Mouse (Mus musculus) hindbrain, embryonic 10.5 days (tissue): ENCODE measurements around the gene Nnat. TPM values are rescaled to one million over a fixed set of nuclear protein-coding genes. Genes with fewer than 3 reads are reported as not detected.
"Not testable (repeated sequence)": the region's sequence is repeated elsewhere in the genome, so short reads cannot be mapped to it uniquely, and the experiment has no call there.

Experiments
- DNase-seq: peaks from one replicate; pipeline ENCODE4 v3.0.0-alpha.2; 2017; ENCODE audit warnings: low spot score
- H3K27ac ChIP-seq: fragments of 300-500 bp; sonication (generic); 2 replicates; pipeline ENCODE4 v1.5.1; 2016; ENCODE audit warnings: mild to moderate bottlenecking, moderate library complexity
- H3K27me3 ChIP-seq: fragments of 300-500 bp; sonication (generic); 2 replicates; pipeline ENCODE4 v1.6.1; 2016; ENCODE audit warnings: mild to moderate bottlenecking; ENCODE audit not compliant: poor library complexity, insufficient read depth, severe bottlenecking
- H3K36me3 ChIP-seq: fragments of 300-500 bp; sonication (generic); 2 replicates; pipeline ENCODE4 v1.6.1; 2016; ENCODE audit warnings: mild to moderate bottlenecking, moderate library complexity
- H3K4me1 ChIP-seq: fragments of 300-500 bp; sonication (generic); replicated peaks from 2 replicates; pipeline ENCODE4 v1.6.1; 2016; ENCODE audit warnings: mild to moderate bottlenecking
- H3K4me3 ChIP-seq: fragments of 300-500 bp; sonication (generic); 2 replicates; pipeline ENCODE4 v1.5.1; 2016; ENCODE audit warnings: mild to moderate bottlenecking, moderate library complexity
- H3K9me3 ChIP-seq: fragments of 300-500 bp; sonication (generic); 2 replicates; pipeline ENCODE4 v1.6.1; 2016; ENCODE audit warnings: mild to moderate bottlenecking, moderate library complexity
- WGBS: fragments of 180-500 bp; shearing (Covaris S2); methylation state at CpG from one replicate; pipeline ENCODE4 v1.1.7; 2016; 5-methylcytosine and 5-hydroxymethylcytosine counted together
- polyA plus RNA-seq: library from polyadenylated mRNA; unstranded; fragments of >200 nt; fragmentation: Nextera tagmentation; extraction: Ambion mirVana; gene quantifications from 2 replicates; pipeline ENCODE4 v1.2.1, GENCODE M21; 2016

Nnat gene
- polyA plus RNA-seq, 1 experiment from 2014 or later = 2,739 TPM

DNA sequence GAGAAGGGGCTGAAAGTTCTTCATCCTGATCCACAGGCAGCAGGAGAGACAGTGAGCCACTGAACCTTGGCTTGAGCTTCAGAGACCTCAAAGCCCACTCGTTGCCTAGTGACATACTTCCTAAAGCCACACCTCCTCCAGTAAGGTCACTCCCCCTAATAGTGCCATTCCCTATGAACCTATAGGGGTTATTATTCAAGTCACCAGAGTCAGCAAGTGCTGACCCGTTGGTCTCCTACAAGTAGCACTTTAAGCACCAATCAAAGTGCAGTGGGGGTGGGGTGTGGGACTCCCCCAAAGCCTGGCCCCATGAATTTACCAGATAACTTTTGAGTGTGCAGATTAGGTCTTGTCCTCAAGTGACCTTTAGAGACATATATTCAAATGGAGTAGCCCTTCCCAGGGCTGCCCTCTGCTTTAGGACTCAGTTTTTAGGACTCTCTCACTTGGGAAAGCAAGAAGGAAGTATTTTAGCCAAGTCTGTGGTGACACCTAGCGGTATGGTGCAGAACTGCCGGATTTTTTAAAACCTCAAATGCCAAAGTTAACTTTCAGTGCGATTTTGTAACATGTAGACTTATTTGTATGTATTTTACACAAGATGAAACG, 11.4 kb downstream of the Nnat start, which contains the start of gene Blcap:
Gene Blcap, minus strand, starts transcription at position 51 of the 609 bp plus-strand sequence.
- 13% methylated on average over 6 of the region's 6 CpGs for WGBS
- Histone ChIP-seq H3K9me3 (no peaks in the 10 kb centered on the region), H3K4me3 (no peak within 1 kb of the TSS)

DNA sequence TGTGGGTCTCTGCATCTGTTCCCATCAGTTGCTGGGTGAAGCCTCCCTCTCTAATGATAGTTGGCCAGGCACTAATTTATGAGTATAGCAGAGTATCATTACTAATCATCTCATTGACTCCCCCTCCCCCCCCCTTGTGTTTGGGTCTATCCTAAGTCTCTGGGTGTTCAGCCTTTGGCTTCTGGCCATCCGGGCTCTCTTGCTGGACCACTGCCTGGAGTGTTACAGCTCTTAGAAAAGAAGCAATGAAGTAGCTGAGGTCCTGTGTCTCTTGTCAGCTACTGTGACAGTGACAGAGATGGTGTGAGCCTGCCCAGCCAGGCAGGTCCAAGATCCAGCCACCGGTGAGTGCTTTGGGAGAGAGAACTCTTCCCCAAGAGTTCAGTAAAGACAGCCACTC, 12.9 kb downstream of the Nnat start:
- H3K27me3 ChIP-seq = no peaks in the 10 kb centered on the region; the same call in 1 of the 2 replicates
- H3K36me3 ChIP-seq = no peaks in the 10 kb centered on the region
- no peak for DNase-seq
- no peaks in the 10 kb centered on the region for H3K9me3 ChIP-seq
- 83% methylated on average over 2 of the region's 2 CpGs for WGBS
- H3K4me1 ChIP-seq = peaks cover 20% of the 10 kb centered on the region
- no peak overlapping the region for H3K27ac ChIP-seq
- H3K4me3 ChIP-seq = no peak overlapping the region

More for the DNA sequence above, 11.4 kb downstream of the Nnat start, which contains the start of gene Blcap:
- H3K36me3 ChIP-seq = no peaks in the 10 kb centered on the region
- H3K27me3 ChIP-seq = no peaks in the 10 kb centered on the region; the same call in 1 of the 2 replicates
- H3K27ac ChIP-seq = peak within 1 kb of the TSS; percentile 31; the same call in 1 of the 2 replicates
- peak; percentile 74 for DNase-seq
- H3K4me1 ChIP-seq = peaks cover 32% of the 10 kb centered on the region

DNA sequence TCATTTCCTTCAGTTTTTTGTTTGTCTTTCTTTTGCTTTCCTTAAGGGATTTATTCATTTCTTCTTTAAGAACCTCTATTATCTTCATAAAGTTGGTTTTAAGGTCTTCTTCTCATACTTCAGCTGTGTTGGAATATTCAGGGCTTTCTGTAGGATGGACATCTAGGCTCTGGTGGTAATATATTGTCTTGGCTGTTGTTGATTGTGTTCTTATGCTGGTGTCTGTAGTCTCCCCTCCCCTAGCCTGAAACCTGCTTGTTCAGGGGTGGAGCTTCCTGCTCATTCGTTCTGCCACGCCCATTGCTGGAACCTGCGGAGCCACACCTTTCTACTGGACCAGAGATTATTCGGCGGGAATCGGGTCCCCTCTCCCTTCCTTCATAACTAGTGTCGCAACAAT, 25.5 kb downstream of the Nnat start:
- not testable (repeated sequence) for H3K4me3 ChIP-seq, H3K36me3 ChIP-seq, H3K27ac ChIP-seq, H3K9me3 ChIP-seq, H3K27me3 ChIP-seq, DNase-seq, H3K4me1 ChIP-seq
- WGBS = 19% methylated on average over 7 of the region's 7 CpGs

- no peaks in the 10 kb centered on the region for H3K9me3 ChIP-seq
- no peak for DNase-seq
- no peaks in the 10 kb centered on the region for H3K27me3 ChIP-seq
- H3K4me1 ChIP-seq = no peaks in the 10 kb centered on the region
- H3K27ac ChIP-seq = no peak overlapping the region
- no peaks in the 10 kb centered on the region for H3K36me3 ChIP-seq
- 62% methylated on average over 22 of the region's 22 CpGs for WGBS
- peak overlapping the region; percentile 34 for H3K4me3 ChIP-seq
Observed at GRCm38 (mm10) chr2:157596876-157597566, 37.1 kb downstream of the Nnat start.

- no peaks in the 10 kb centered on the region for H3K9me3 ChIP-seq
- WGBS = 86% methylated on average over 6 of the region's 6 CpGs
- no peak overlapping the region for H3K27ac ChIP-seq
Observed at GRCm38 (mm10) chr2:157601435-157601839, 41.6 kb downstream of the Nnat start.

DNA sequence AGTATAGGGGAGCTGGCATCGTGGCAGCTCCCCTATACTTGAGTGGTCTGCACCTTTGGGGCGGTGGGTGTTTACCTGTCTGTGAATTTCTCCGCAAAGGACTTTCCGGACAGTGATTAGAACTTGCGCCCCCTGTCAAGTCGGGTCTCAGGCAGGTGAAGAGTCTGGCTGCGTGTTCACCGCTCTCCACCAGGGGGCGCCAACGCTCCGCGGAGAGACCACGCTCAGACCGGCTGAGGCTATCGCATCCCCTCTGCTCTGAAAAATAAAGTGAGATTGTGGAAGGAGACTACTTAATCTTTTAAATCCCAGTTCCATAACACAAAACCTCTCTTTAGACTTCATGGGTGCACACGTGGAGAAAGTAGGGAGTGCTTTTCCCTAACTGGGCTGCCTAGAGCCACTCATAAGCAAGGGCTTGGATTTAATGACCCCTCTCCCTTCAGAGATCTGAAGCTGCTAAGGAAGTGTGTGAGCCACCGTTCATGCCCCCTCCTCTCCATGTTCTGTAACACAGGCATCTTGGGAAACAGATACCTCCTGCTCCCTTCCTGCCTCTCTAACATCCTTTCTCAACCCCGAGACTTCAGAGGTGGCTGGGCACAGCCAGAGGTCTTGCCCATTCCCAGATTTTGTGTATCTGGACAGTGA, 45.3 kb downstream of the Nnat start:
- H3K4me1 ChIP-seq = peaks cover 15% of the 10 kb centered on the region
- 8% methylated on average over 18 of the region's 18 CpGs for WGBS
- H3K27me3 ChIP-seq = peaks cover 21% of the 10 kb centered on the region
- no peaks in the 10 kb centered on the region for H3K9me3 ChIP-seq
- H3K36me3 ChIP-seq = no peaks in the 10 kb centered on the region
- no peak overlapping the region for H3K27ac ChIP-seq
- peak; percentile 85 for DNase-seq
- H3K4me3 ChIP-seq = no peak overlapping the region

More at GRCm38 (mm10) chr2:157601435-157601839, 41.6 kb downstream of the Nnat start:
- Histone ChIP-seq H3K27me3 (peaks cover 21% of the 10 kb centered on the region), H3K36me3 (no peaks in the 10 kb centered on the region), H3K4me3 (no peak overlapping the region), H3K4me1 (no peaks in the 10 kb centered on the region)
- no peak for DNase-seq

DNA sequence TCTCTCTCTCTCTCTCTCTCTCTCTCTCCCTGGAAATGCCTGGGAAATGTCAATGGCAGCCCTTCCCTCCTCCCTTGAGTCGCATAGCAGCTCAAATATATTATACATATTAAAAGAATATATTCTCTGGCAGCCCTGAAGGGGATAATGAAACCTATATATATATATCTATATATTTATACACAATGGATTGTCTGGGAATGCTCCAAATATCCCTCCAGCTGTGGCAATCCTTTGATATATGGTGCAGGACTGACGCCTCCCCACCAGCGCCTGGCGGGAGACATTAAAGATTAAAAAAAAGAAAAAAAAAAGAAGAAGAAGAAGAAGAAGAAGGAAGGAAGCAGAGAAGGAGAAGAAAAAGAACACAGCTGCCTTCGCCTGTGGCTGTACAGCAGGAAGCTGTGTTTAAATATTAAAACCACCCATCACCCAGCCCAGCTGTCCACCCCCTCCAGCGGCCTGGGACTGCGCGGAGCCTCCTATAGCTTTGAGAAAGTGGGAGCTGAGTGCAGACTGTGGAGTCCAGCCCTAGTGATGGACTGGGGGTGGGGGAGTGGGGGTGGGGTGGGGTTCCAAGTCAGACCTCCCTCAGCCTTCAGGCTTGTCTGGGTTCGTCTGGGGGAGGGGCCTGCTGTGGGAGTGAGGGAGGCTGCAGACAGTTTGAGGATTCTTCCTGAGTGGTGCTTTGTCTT, 47.8 kb downstream of the Nnat start:
- peak; percentile 15 for DNase-seq
- WGBS = 62% methylated on average over 9 of the region's 9 CpGs
- peaks cover 21% of the 10 kb centered on the region for H3K27me3 ChIP-seq
- no peaks in the 10 kb centered on the region for H3K36me3 ChIP-seq
- no peak overlapping the region for H3K4me3 ChIP-seq
- peak overlapping the region; percentile 71 for H3K27ac ChIP-seq
- H3K9me3 ChIP-seq = no peaks in the 10 kb centered on the region
- peaks cover 28% of the 10 kb centered on the region for H3K4me1 ChIP-seq

- 68% methylated on average over 3 of the region's 3 CpGs for WGBS
- no peak overlapping the region for H3K27ac ChIP-seq
- no peak overlapping the region for H3K4me3 ChIP-seq
- no peaks in the 10 kb centered on the region for H3K9me3 ChIP-seq
- H3K4me1 ChIP-seq = peaks cover 58% of the 10 kb centered on the region
- H3K27me3 ChIP-seq = peaks cover 5% of the 10 kb centered on the region; the same call in 1 of the 2 replicates
- H3K36me3 ChIP-seq = no peaks in the 10 kb centered on the region
- no peak for DNase-seq
Observed at GRCm38 (mm10) chr2:157611735-157612134, 51.9 kb downstream of the Nnat start.

Other genes starting within 250 kb of the Nnat start
- gene Ghrh, start 212.6 kb upstream of the Nnat start, polyA plus RNA-seq = not detected in 2 replicates
- 67.0 and 85.8 TPM in 2 replicates for gene Manbal, start 192.5 kb upstream of the Nnat start, polyA plus RNA-seq
- gene Src, start 141.6 kb upstream of the Nnat start, polyA plus RNA-seq = 20.8 and 29.3 TPM in 2 replicates
- 78.4 and 100.0 TPM in 2 replicates for gene Blcap, start 11.2 kb downstream of the Nnat start, polyA plus RNA-seq
- gene Ctnnbl1, start 177.3 kb downstream of the Nnat start, polyA plus RNA-seq = 93.4 and 95.9 TPM in 2 replicates